Mouse (Mus musculus) hindbrain, embryonic 10.5 days (tissue): ENCODE data around the gene Klf1. TPM values are rescaled to one million over a fixed set of nuclear protein-coding genes. Genes with fewer than 3 reads are reported as not detected.

Experiments
- DNase-seq: peaks from one replicate; pipeline ENCODE4 v3.0.0-alpha.2; 2017; ENCODE audit warnings: low spot score
- H3K27ac ChIP-seq: fragments of 300-500 bp; sonication (generic); 2 replicates; pipeline ENCODE4 v1.5.1; 2016; ENCODE audit warnings: mild to moderate bottlenecking, moderate library complexity
- H3K27me3 ChIP-seq: fragments of 300-500 bp; sonication (generic); 2 replicates; pipeline ENCODE4 v1.6.1; 2016; ENCODE audit warnings: mild to moderate bottlenecking; ENCODE audit not compliant: poor library complexity, insufficient read depth, severe bottlenecking
- H3K36me3 ChIP-seq: fragments of 300-500 bp; sonication (generic); 2 replicates; pipeline ENCODE4 v1.6.1; 2016; ENCODE audit warnings: mild to moderate bottlenecking, moderate library complexity
- H3K4me1 ChIP-seq: fragments of 300-500 bp; sonication (generic); replicated peaks from 2 replicates; pipeline ENCODE4 v1.6.1; 2016; ENCODE audit warnings: mild to moderate bottlenecking
- H3K4me3 ChIP-seq: fragments of 300-500 bp; sonication (generic); 2 replicates; pipeline ENCODE4 v1.5.1; 2016; ENCODE audit warnings: mild to moderate bottlenecking, moderate library complexity
- H3K9me3 ChIP-seq: fragments of 300-500 bp; sonication (generic); 2 replicates; pipeline ENCODE4 v1.6.1; 2016; ENCODE audit warnings: mild to moderate bottlenecking, moderate library complexity
- WGBS: fragments of 180-500 bp; shearing (Covaris S2); methylation state at CpG from one replicate; pipeline ENCODE4 v1.1.7; 2016; 5-methylcytosine and 5-hydroxymethylcytosine counted together
- polyA plus RNA-seq: library from polyadenylated mRNA; unstranded; fragments of >200 nt; fragmentation: Nextera tagmentation; extraction: Ambion mirVana; gene quantifications from 2 replicates; pipeline ENCODE4 v1.2.1, GENCODE M21; 2016

The Klf1 gene
- polyA plus RNA-seq, 1 experiment from 2014 or later = 18.2 TPM

GRCm38 (mm10) chr8:84945633-84946527, 44.2 kb downstream of the Klf1 start:
- under 1% methylated on average over 62 of the region's 67 CpGs for WGBS
- peaks cover 89% of the 10 kb centered on the region for H3K27me3 ChIP-seq

GRCm38 (mm10) chr8:84946528-84947240, 45.0 kb downstream of the Klf1 start, which contains the start of gene Rtbdn:
Rtbdn (plus strand) TSS chr8:84946991.
- Histone ChIP-seq H3K27me3 (peaks cover 94% of the 10 kb centered on the region), H3K9me3 (no peaks in the 10 kb centered on the region), H3K4me3 (peak within 1 kb of the TSS; percentile 73), H3K27ac (peak within 1 kb of the TSS; percentile 77), H3K36me3 (no peaks in the 10 kb centered on the region), H3K4me1 (peaks cover 32% of the 10 kb centered on the region)
- 8% methylated on average over 17 of the region's 17 CpGs for WGBS
- DNase-seq = peak; percentile 54

More at GRCm38 (mm10) chr8:84945633-84946527, 44.2 kb downstream of the Klf1 start:
- H3K27ac ChIP-seq = peak overlapping the region; percentile 77
- peak overlapping the region; percentile 73 for H3K4me3 ChIP-seq
- peak; percentile 64 for DNase-seq
- H3K4me1 ChIP-seq = peaks cover 32% of the 10 kb centered on the region
- no peaks in the 10 kb centered on the region for H3K36me3 ChIP-seq
- H3K9me3 ChIP-seq = no peaks in the 10 kb centered on the region

GRCm38 (mm10) chr8:84947241-84947545, 45.5 kb downstream of the Klf1 start:
- Histone ChIP-seq H3K4me3 (no peak overlapping the region), H3K27me3 (peaks cover 94% of the 10 kb centered on the region), H3K36me3 (no peaks in the 10 kb centered on the region), H3K9me3 (no peaks in the 10 kb centered on the region), H3K4me1 (peaks cover 32% of the 10 kb centered on the region), H3K27ac (no peak overlapping the region)
- 16% methylated on average over 9 of the region's 9 CpGs for WGBS
- peak; percentile 53 for DNase-seq

- 22% methylated on average over 12 of the region's 12 CpGs for WGBS
Measured at GRCm38 (mm10) chr8:84949753-84950152, 48.0 kb downstream of the Klf1 start.

GRCm38 (mm10) chr8:84952612-84953255, 51.0 kb downstream of the Klf1 start:
- DNase-seq = no peak
- 0 out of 2 replicates have a peak overlapping the region, but pooled peaks have one; percentile 11 for H3K4me3 ChIP-seq

More at GRCm38 (mm10) chr8:84949753-84950152, 48.0 kb downstream of the Klf1 start:
- H3K27me3 ChIP-seq = peaks cover 86% of the 10 kb centered on the region
- H3K9me3 ChIP-seq = no peaks in the 10 kb centered on the region
- H3K27ac ChIP-seq = no peak overlapping the region
- no peak overlapping the region for H3K4me3 ChIP-seq
- H3K4me1 ChIP-seq = peaks cover 29% of the 10 kb centered on the region
- no peaks in the 10 kb centered on the region for H3K36me3 ChIP-seq
- DNase-seq = no peak

More at GRCm38 (mm10) chr8:84952612-84953255, 51.0 kb downstream of the Klf1 start:
- Histone ChIP-seq H3K36me3 (peaks cover 20% of the 10 kb centered on the region), H3K27ac (no peak overlapping the region), H3K4me1 (peaks cover 8% of the 10 kb centered on the region), H3K9me3 (no peaks in the 10 kb centered on the region), H3K27me3 (peaks cover 58% of the 10 kb centered on the region)
- 9% methylated on average over 18 of the region's 18 CpGs for WGBS

Other genes with a start within 250 kb of the Klf1 start
- 89.9 and 94.7 TPM in 2 replicates for gene Ier2, start 239.1 kb upstream of the Klf1 start, polyA plus RNA-seq
- 57.8 and 65.9 TPM in 2 replicates for gene Trmt1, start 215.6 kb upstream of the Klf1 start, polyA plus RNA-seq
- 25.2 and 28.9 TPM in 2 replicates for gene Nacc1, start 214.1 kb upstream of the Klf1 start, polyA plus RNA-seq
- gene Lyl1, start 200.5 kb upstream of the Klf1 start, polyA plus RNA-seq = 5.6 and 6.5 TPM in 2 replicates
- 0.54 and 1.9 TPM in 2 replicates for gene G430095P16Rik, start 178.9 kb upstream of the Klf1 start, polyA plus RNA-seq
- gene Nfix, start 101.6 kb upstream of the Klf1 start, polyA plus RNA-seq = 0.07 and 0.29 TPM in 2 replicates
- 3.8 and 5.5 TPM in 2 replicates for gene Dand5, start 79.1 kb upstream of the Klf1 start, polyA plus RNA-seq
- 43.7 and 45.8 TPM in 2 replicates for gene Gadd45gip1, start 70.4 kb upstream of the Klf1 start, polyA plus RNA-seq
- 115 TPM in 2 replicates for gene Rad23a, start 61.3 kb upstream of the Klf1 start, polyA plus RNA-seq
- 783 and 812 TPM in 2 replicates for gene Calr, start 55.0 kb upstream of the Klf1 start, polyA plus RNA-seq
- 129 and 134 TPM in 2 replicates for gene Farsa, start 44.9 kb upstream of the Klf1 start, polyA plus RNA-seq
- 61.5 and 67.1 TPM in 2 replicates for gene Syce2, start 29.8 kb upstream of the Klf1 start, polyA plus RNA-seq
- gene Gcdh, start 8.0 kb upstream of the Klf1 start, polyA plus RNA-seq = 35.5 and 43.4 TPM in 2 replicates
- 5.8 and 6.6 TPM in 2 replicates for gene Dnase2a, start 6.6 kb downstream of the Klf1 start, polyA plus RNA-seq
- gene Mast1, start 35.4 kb downstream of the Klf1 start, polyA plus RNA-seq = 5.0 and 12.7 TPM in 2 replicates
- 0.55 and 0.88 TPM in 2 replicates for gene Rtbdn, start 45.1 kb downstream of the Klf1 start, polyA plus RNA-seq
- gene Gm49661, start 67.5 kb downstream of the Klf1 start, polyA plus RNA-seq = not detected in 2 replicates
- 1,241 and 1,456 TPM in 2 replicates for gene Prdx2, start 67.7 kb downstream of the Klf1 start, polyA plus RNA-seq
- 137 and 146 TPM in 2 replicates for gene Rnaseh2a, start 67.8 kb downstream of the Klf1 start, polyA plus RNA-seq
- 6.5 and 8.7 TPM in 2 replicates for gene Junb, start 76.8 kb downstream of the Klf1 start, polyA plus RNA-seq
- 14.5 and 16.8 TPM in 2 replicates for gene Hook2, start 88.7 kb downstream of the Klf1 start, polyA plus RNA-seq
- gene Best2, start 112.6 kb downstream of the Klf1 start, polyA plus RNA-seq = not detected in 2 replicates
- 162 and 176 TPM in 2 replicates for gene Asna1, start 123.4 kb downstream of the Klf1 start, polyA plus RNA-seq
- 149 and 164 TPM in 2 replicates for gene Trir, start 124.9 kb downstream of the Klf1 start, polyA plus RNA-seq
- 27.4 and 28.4 TPM in 2 replicates for gene Tnpo2, start 135.0 kb downstream of the Klf1 start, polyA plus RNA-seq
- 28.0 and 33.4 TPM in 2 replicates for gene Fbxw9, start 158.1 kb downstream of the Klf1 start, polyA plus RNA-seq
- 0.86 and 1.0 TPM in 2 replicates for gene Gm5741, start 166.1 kb downstream of the Klf1 start, polyA plus RNA-seq
- 73.7 and 75.2 TPM in 2 replicates for gene Dhps, start 169.8 kb downstream of the Klf1 start, polyA plus RNA-seq
- 134 and 136 TPM in 2 replicates for gene Wdr83os, start 178.8 kb downstream of the Klf1 start, polyA plus RNA-seq
- 63.4 TPM in 2 replicates for gene Wdr83, start 179.4 kb downstream of the Klf1 start, polyA plus RNA-seq
- 19.8 and 23.1 TPM in 2 replicates for gene Man2b1, start 181.3 kb downstream of the Klf1 start, polyA plus RNA-seq
- 0.81 and 1.7 TPM in 2 replicates for gene Zfp791, start 221.2 kb downstream of the Klf1 start, polyA plus RNA-seq
- gene Cks1brt, start 250.0 kb downstream of the Klf1 start, polyA plus RNA-seq = not detected in 2 replicates